Mouse (Mus musculus) cerebellum, adult 11 months (tissue): ENCODE data around the gene Sphk1.
A peak's percentile ranks its signal among the peaks of the same experiment; 100 is the strongest.

Experiments used
- DNase-seq: peaks from one replicate; pipeline ENCODE4 v3.0.0; 2022

The Sphk1 gene

GRCm38 (mm10) chr11:116581376-116581814 lies 50.7 kb downstream of the Sphk1 start, which contains the start of gene Ube2o:
Gene Ube2o (minus strand): TSS chr11:116581447.
- peak; percentile 83 for DNase-seq

GRCm38 (mm10) chr11:116585682-116586081 lies 55.0 kb downstream of the Sphk1 start:
- DNase-seq: no peak
